Mouse (Mus musculus) megakaryocyte-erythroid progenitor cell, adult 5-6 weeks (primary cell): ENCODE results near the gene Gzmd. TPM values are rescaled to one million over a fixed set of nuclear protein-coding genes. Genes with fewer than 3 reads are reported as not detected.

Source experiments
- ATAC-seq: replicated peaks from 2 replicates; pipeline ENCODE4 v1.8.0; 2016; ENCODE audit warnings: mild to moderate bottlenecking, inconsistent platforms; ENCODE audit not compliant: severe bottlenecking, poor library complexity, low FRiP score, low TSS enrichment
- total RNA-seq, 2 experiments: library from RNA; stranded (forward) in 1 of 2; stranded (reverse) in 1 of 2; fragments of 200-1000, 215-1000 nt in 1 of 2; fragments of >200 nt in 1 of 2; fragmentation: Nextera tagmentation in 1 of 2; gene quantifications; 2 replicates each; pipeline ENCODE4 v1.2.3; 2014 to 2017

Gene Gzmd
- total RNA-seq, 2 experiments from 2014 or later = not detected

DNA sequence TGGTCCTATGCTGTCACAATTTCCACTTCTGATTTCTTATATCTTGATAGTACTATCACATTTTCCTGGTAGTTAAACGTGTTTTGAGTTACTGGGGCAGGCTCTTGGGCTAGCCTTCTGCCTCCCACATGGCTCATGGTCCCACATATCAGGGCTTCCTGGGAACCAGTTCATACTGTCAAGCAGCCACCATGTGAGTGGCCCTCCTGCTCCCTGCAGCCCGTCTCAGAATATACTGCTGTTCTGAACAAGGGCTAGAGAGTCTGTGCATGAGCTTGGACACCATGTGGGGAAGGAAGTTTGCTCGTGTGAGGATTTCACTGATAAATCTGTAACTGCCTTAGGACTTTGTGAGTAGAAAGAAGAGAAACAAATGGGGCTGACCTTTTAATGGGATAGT, 45.7 kb downstream of the Gzmd start:
- no peak for ATAC-seq

DNA sequence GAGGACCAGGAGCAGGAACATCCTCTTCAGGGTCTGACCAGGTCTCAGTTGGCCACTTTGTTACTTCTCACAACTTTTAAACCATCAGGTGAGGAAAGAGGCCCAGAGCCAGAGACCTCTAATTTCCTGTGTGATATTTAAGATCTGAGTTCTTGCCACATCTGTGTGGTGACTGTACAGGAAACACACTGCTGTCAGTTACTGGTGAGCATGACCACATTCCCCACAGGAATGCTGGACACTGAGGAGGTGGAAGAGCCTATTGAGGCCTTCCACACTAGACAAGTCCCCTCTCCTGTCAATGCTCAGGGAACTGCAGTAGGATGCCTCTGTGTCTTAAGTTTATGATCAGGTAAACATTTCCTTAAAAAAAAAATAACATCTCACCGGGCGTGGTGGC, 47.2 kb downstream of the Gzmd start, which contains the start of gene Mcpt8:
Gene Mcpt8, minus strand, starts transcription at position 107 of the 400 bp plus-strand sequence.
- no peak for ATAC-seq

DNA sequence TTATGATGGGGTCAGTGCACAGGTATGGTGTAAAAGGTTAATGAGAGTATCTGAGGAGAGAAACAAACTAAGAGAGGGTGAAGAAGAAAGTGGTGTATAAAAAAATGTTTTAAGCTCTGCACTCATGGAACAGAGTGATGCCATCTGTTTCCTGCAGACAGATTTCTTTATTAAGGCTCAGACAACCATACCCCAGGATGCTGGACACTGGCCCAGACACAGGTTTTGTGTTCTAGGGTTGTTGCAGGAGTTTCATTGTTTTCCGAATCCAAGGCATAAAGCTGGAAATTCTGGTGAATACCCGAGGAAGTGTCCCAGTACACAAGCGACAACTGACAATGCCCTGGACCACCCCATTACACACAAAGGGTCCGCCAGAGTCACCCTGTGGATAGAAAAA, 50.4 kb downstream of the Gzmd start:
- no peak for ATAC-seq

Other genes starting within 250 kb of the Gzmd start
- not detected in 2 replicates for gene Cbln3, start 248.2 kb downstream of the Gzmd start, total RNA-seq (2014; fragmentation: Nextera tagmentation)
- gene Cbln3, start 248.2 kb downstream of the Gzmd start, total RNA-seq (2017) = not detected in 2 replicates
- 10.9 and 12.1 TPM in 2 replicates for gene Khnyn, start 247.7 kb downstream of the Gzmd start, total RNA-seq (2014; fragmentation: Nextera tagmentation)
- 8.7 and 16.3 TPM in 2 replicates for gene Khnyn, start 247.7 kb downstream of the Gzmd start, total RNA-seq (2017)
- gene Sdr39u1, start 232.3 kb downstream of the Gzmd start, total RNA-seq (2014; fragmentation: Nextera tagmentation) = 7.8 and 17.0 TPM in 2 replicates
- gene Sdr39u1, start 232.3 kb downstream of the Gzmd start, total RNA-seq (2017) = 3.9 and 6.7 TPM in 2 replicates
- gene Cma1, start 187.9 kb downstream of the Gzmd start, total RNA-seq (2014; fragmentation: Nextera tagmentation) = 1.4 TPM in 1 of 2 replicates, not detected in the other
- 1.1 TPM in 1 of 2 replicates, not detected in the other for gene Cma1, start 187.9 kb downstream of the Gzmd start, total RNA-seq (2017)
- gene Cma2, start 181.6 kb downstream of the Gzmd start, total RNA-seq (2014; fragmentation: Nextera tagmentation) = not detected in 2 replicates
- not detected in 2 replicates for gene Cma2, start 181.6 kb downstream of the Gzmd start, total RNA-seq (2017)
- not detected in 2 replicates for gene Mcpt1, start 114.6 kb downstream of the Gzmd start, total RNA-seq (2014; fragmentation: Nextera tagmentation)
- not detected in 2 replicates for gene Mcpt1, start 114.6 kb downstream of the Gzmd start, total RNA-seq (2017)
- gene Mcpt9, start 102.1 kb downstream of the Gzmd start, total RNA-seq (2014; fragmentation: Nextera tagmentation) = not detected in 2 replicates
- not detected in 2 replicates for gene Mcpt9, start 102.1 kb downstream of the Gzmd start, total RNA-seq (2017)
- not detected in 2 replicates for gene Mcpt2, start 90.6 kb downstream of the Gzmd start, total RNA-seq (2014; fragmentation: Nextera tagmentation)
- not detected in 2 replicates for gene Mcpt2, start 90.6 kb downstream of the Gzmd start, total RNA-seq (2017)
- gene Mcpt4, start 70.3 kb downstream of the Gzmd start, total RNA-seq (2014; fragmentation: Nextera tagmentation) = not detected in 2 replicates
- not detected in 2 replicates for gene Mcpt4, start 70.3 kb downstream of the Gzmd start, total RNA-seq (2017)
- not detected in 2 replicates for gene Mcpt8, start 47.3 kb downstream of the Gzmd start, total RNA-seq (2014; fragmentation: Nextera tagmentation)
- gene Mcpt8, start 47.3 kb downstream of the Gzmd start, total RNA-seq (2017) = 1.2 TPM in 1 of 2 replicates, not detected in the other
- 2.8 TPM in 1 of 2 replicates, not detected in the other for gene Ctsg, start 30.0 kb downstream of the Gzmd start, total RNA-seq (2014; fragmentation: Nextera tagmentation)
- gene Ctsg, start 30.0 kb downstream of the Gzmd start, total RNA-seq (2017) = 3.5 and 16.0 TPM in 2 replicates
- not detected in 2 replicates for gene Gzme, start 12.0 kb downstream of the Gzmd start, total RNA-seq (2014; fragmentation: Nextera tagmentation)
- gene Gzme, start 12.0 kb downstream of the Gzmd start, total RNA-seq (2017) = not detected in 2 replicates
- not detected in 2 replicates for gene Gzmg, start 27.0 kb upstream of the Gzmd start, total RNA-seq (2014; fragmentation: Nextera tagmentation)
- gene Gzmg, start 27.0 kb upstream of the Gzmd start, total RNA-seq (2017) = not detected in 2 replicates
- not detected in 2 replicates for gene Gzmn, start 42.0 kb upstream of the Gzmd start, total RNA-seq (2014; fragmentation: Nextera tagmentation)
- not detected in 2 replicates for gene Gzmn, start 42.0 kb upstream of the Gzmd start, total RNA-seq (2017)
- not detected in 2 replicates for gene Gzmf, start 78.8 kb upstream of the Gzmd start, total RNA-seq (2014; fragmentation: Nextera tagmentation)
- gene Gzmf, start 78.8 kb upstream of the Gzmd start, total RNA-seq (2017) = not detected in 2 replicates
- gene Gzmc, start 102.0 kb upstream of the Gzmd start, total RNA-seq (2014; fragmentation: Nextera tagmentation) = not detected in 2 replicates
- gene Gzmc, start 102.0 kb upstream of the Gzmd start, total RNA-seq (2017) = not detected in 2 replicates
- gene Gzmb, start 129.7 kb upstream of the Gzmd start, total RNA-seq (2014; fragmentation: Nextera tagmentation) = 1.1 TPM in 1 of 2 replicates, not detected in the other
- 0.33 and 1.8 TPM in 2 replicates for gene Gzmb, start 129.7 kb upstream of the Gzmd start, total RNA-seq (2017)
- not detected in 2 replicates for gene Atp12a, start 232.5 kb upstream of the Gzmd start, total RNA-seq (2014; fragmentation: Nextera tagmentation)
- gene Atp12a, start 232.5 kb upstream of the Gzmd start, total RNA-seq (2017) = not detected in 2 replicates